Mouse (Mus musculus) embryonic facial prominence, embryonic 13.5 days (tissue): ENCODE measurements around the gene Sox30. TPM values are rescaled to one million over a fixed set of nuclear protein-coding genes. Genes with fewer than 3 reads are reported as not detected.
"Not testable (repeated sequence)": the region's sequence is repeated elsewhere in the genome, so short reads cannot be mapped to it uniquely, and the experiment has no call there.

ENCODE experiments used
- ATAC-seq: fragments of 200-750 bp; cut with Nextera tagmentation; 2 replicates; pipeline ENCODE4 v1.8.0; 2017; ENCODE audit warnings: low read depth; ENCODE audit not compliant: insufficient number of reproducible peaks, insufficient read depth, low FRiP score, low TSS enrichment
- H3K27ac ChIP-seq: fragments of 300-500 bp; sonication (generic); 2 replicates; pipeline ENCODE4 v1.5.1; 2015; ENCODE audit warnings: moderate library complexity, mild to moderate bottlenecking, inconsistent platforms
- H3K27me3 ChIP-seq: fragments of 300-500 bp; sonication (generic); 2 replicates; pipeline ENCODE4 v1.6.1; 2015; ENCODE audit warnings: mild to moderate bottlenecking, inconsistent platforms
- H3K36me3 ChIP-seq: fragments of 300-500 bp; sonication (generic); 2 replicates; pipeline ENCODE4 v1.6.1; 2015; ENCODE audit warnings: mild to moderate bottlenecking, inconsistent platforms
- H3K4me1 ChIP-seq: fragments of 300-500 bp; sonication (generic); 2 replicates; pipeline ENCODE4 v1.6.1; 2015; ENCODE audit warnings: inconsistent platforms
- H3K4me2 ChIP-seq: fragments of 300-500 bp; sonication (generic); 2 replicates; pipeline ENCODE4 v1.6.1; 2015; ENCODE audit warnings: moderate library complexity, mild to moderate bottlenecking, inconsistent platforms
- H3K4me3 ChIP-seq: fragments of 300-500 bp; sonication (generic); 2 replicates; pipeline ENCODE4 v1.5.1; 2015; ENCODE audit warnings: mild to moderate bottlenecking, inconsistent platforms
- H3K9ac ChIP-seq: fragments of 300-500 bp; sonication (generic); 2 replicates; pipeline ENCODE4 v1.6.1; 2015; ENCODE audit warnings: mild to moderate bottlenecking, inconsistent platforms
- H3K9me3 ChIP-seq: fragments of 300-500 bp; sonication (generic); 2 replicates; pipeline ENCODE4 v1.6.1; 2016; ENCODE audit warnings: inconsistent platforms
- WGBS: fragments of 180-500 bp; shearing (Covaris S2); methylation state at CpG from one replicate; pipeline ENCODE4 v1.1.7; 2015; ENCODE audit warnings: mixed read lengths; 5-methylcytosine and 5-hydroxymethylcytosine counted together
- polyA plus RNA-seq: library from polyadenylated mRNA; unstranded; fragments of >200 nt; fragmentation: Nextera tagmentation; extraction: Ambion mirVana; gene quantifications from 2 replicates; pipeline ENCODE4 v1.2.1, GENCODE M21; 2015

Sox30 gene
- polyA plus RNA-seq, 1 experiment from 2014 or later, result 0.11 TPM

- Histone ChIP-seq H3K27ac (no peak overlapping the region), H3K4me1 (0 out of 2 replicates have a peak, but pooled peaks cover 3% of the 10 kb centered on the region), H3K36me3 (no peaks in the 10 kb centered on the region), H3K4me3 (no peak overlapping the region), H3K4me2 (no peak overlapping the region), H3K9ac (no peak overlapping the region), H3K9me3 (no peaks in the 10 kb centered on the region), H3K27me3 (no peaks in the 10 kb centered on the region)
- no peak for ATAC-seq
- 68% methylated on average over 12 of the region's 12 CpGs for WGBS
Observed at GRCm38 (mm10) chr11:46041607-46042267, 61.6 kb downstream of the Sox30 start.

GRCm38 (mm10) chr11:46044781-46045180 is 64.7 kb downstream of the Sox30 start:
- no peak overlapping the region for H3K4me2 ChIP-seq
- H3K9me3 ChIP-seq, result no peaks in the 10 kb centered on the region
- no peak overlapping the region for H3K4me3 ChIP-seq
- no peaks in the 10 kb centered on the region for H3K4me1 ChIP-seq
- no peaks in the 10 kb centered on the region for H3K36me3 ChIP-seq
- 88% methylated on average over 5 of the region's 5 CpGs for WGBS
- H3K27ac ChIP-seq, result no peak overlapping the region
- no peak for ATAC-seq
- H3K9ac ChIP-seq, result no peak overlapping the region
- H3K27me3 ChIP-seq, result no peaks in the 10 kb centered on the region

- 89% methylated on average over 3 of the region's 3 CpGs for WGBS
- Histone ChIP-seq H3K9ac (no peak overlapping the region), H3K36me3 (no peaks in the 10 kb centered on the region), H3K4me2 (no peak overlapping the region), H3K9me3 (no peaks in the 10 kb centered on the region), H3K4me1 (no peaks in the 10 kb centered on the region), H3K27me3 (no peaks in the 10 kb centered on the region), H3K4me3 (no peak overlapping the region), H3K27ac (no peak overlapping the region)
- ATAC-seq, result no peak
Observed at GRCm38 (mm10) chr11:46047264-46047663, 67.2 kb downstream of the Sox30 start.

GRCm38 (mm10) chr11:46052105-46052659 is 72.1 kb downstream of the Sox30 start, which contains the start of gene Gm12166:
Gm12166 (minus strand) TSS chr11:46052321.
- ATAC-seq, H3K27ac ChIP-seq, H3K4me2 ChIP-seq, H3K27me3 ChIP-seq, H3K9ac ChIP-seq, H3K9me3 ChIP-seq, H3K4me3 ChIP-seq, H3K36me3 ChIP-seq: not testable (repeated sequence)
- 33% methylated on average over 19 of the region's 19 CpGs for WGBS
- H3K4me1 ChIP-seq, result peaks cover 15% of the 10 kb centered on the region

- H3K36me3 ChIP-seq, H3K4me2 ChIP-seq, H3K27ac ChIP-seq, H3K9ac ChIP-seq, H3K9me3 ChIP-seq, H3K4me3 ChIP-seq, H3K27me3 ChIP-seq, ATAC-seq: not testable (repeated sequence)
- H3K4me1 ChIP-seq, result peaks cover 19% of the 10 kb centered on the region
- WGBS, result 85% methylated on average over 3 of the region's 3 CpGs
Observed at GRCm38 (mm10) chr11:46053457-46053856, 73.3 kb downstream of the Sox30 start.

GRCm38 (mm10) chr11:46054311-46054710 is 74.2 kb downstream of the Sox30 start:
- no peak for ATAC-seq
- no peak overlapping the region for H3K27ac ChIP-seq
- no peaks in the 10 kb centered on the region for H3K9me3 ChIP-seq
- H3K4me3 ChIP-seq, result no peak overlapping the region
- H3K27me3 ChIP-seq, result no peaks in the 10 kb centered on the region; the same call in 1 of the 2 replicates
- H3K9ac ChIP-seq, result no peak overlapping the region
- H3K36me3 ChIP-seq, result no peaks in the 10 kb centered on the region
- H3K4me1 ChIP-seq, result peaks cover 19% of the 10 kb centered on the region
- no peak overlapping the region for H3K4me2 ChIP-seq
- 54% methylated on average over 5 of the region's 5 CpGs for WGBS

- Histone ChIP-seq H3K27me3 (no peaks in the 10 kb centered on the region; the same call in 1 of the 2 replicates), H3K4me3 (peak overlapping the region; percentile 70), H3K4me2 (peak overlapping the region; percentile 77), H3K4me1 (peaks cover 19% of the 10 kb centered on the region), H3K36me3 (no peaks in the 10 kb centered on the region), H3K27ac (peak overlapping the region; percentile 92), H3K9ac (peak overlapping the region; percentile 88), H3K9me3 (no peaks in the 10 kb centered on the region)
- 24% methylated on average over 11 of the region's 13 CpGs for WGBS
- ATAC-seq, result no peak
Observed at GRCm38 (mm10) chr11:46054911-46055895, 75.1 kb downstream of the Sox30 start.

- peak; percentile 73 for ATAC-seq
- H3K9ac ChIP-seq, result peak within 1 kb of the TSS; percentile 88
- 0 out of 2 replicates have a peak, but pooled peaks cover 5% of the 10 kb centered on the region for H3K36me3 ChIP-seq
- H3K27ac ChIP-seq, result peak within 1 kb of the TSS; percentile 92
- H3K9me3 ChIP-seq, result no peaks in the 10 kb centered on the region
- H3K4me3 ChIP-seq, result peak within 1 kb of the TSS; percentile 70
- H3K27me3 ChIP-seq, result no peaks in the 10 kb centered on the region; the same call in 1 of the 2 replicates
- WGBS, result under 1% methylated on average over 50 of the region's 51 CpGs
- H3K4me2 ChIP-seq, result peak within 1 kb of the TSS; percentile 77
- peaks cover 19% of the 10 kb centered on the region for H3K4me1 ChIP-seq
Observed at GRCm38 (mm10) chr11:46055896-46056769, 76.0 kb downstream of the Sox30 start, which contains the start of gene Adam19. Adam19 (plus strand) TSS chr11:46055992.

GRCm38 (mm10) chr11:46056770-46057411 is 76.8 kb downstream of the Sox30 start:
- peaks cover 19% of the 10 kb centered on the region for H3K4me1 ChIP-seq
- 0 out of 2 replicates have a peak, but pooled peaks cover 5% of the 10 kb centered on the region for H3K36me3 ChIP-seq
- no peaks in the 10 kb centered on the region for H3K9me3 ChIP-seq
- WGBS, result 2% methylated on average over 25 of the region's 25 CpGs
- peak overlapping the region; percentile 88 for H3K9ac ChIP-seq
- H3K4me3 ChIP-seq, result peak overlapping the region; percentile 70
- no peak for ATAC-seq
- H3K27me3 ChIP-seq, result no peaks in the 10 kb centered on the region; the same call in 1 of the 2 replicates
- H3K27ac ChIP-seq, result peak overlapping the region; percentile 92
- peak overlapping the region; percentile 77 for H3K4me2 ChIP-seq

GRCm38 (mm10) chr11:46058011-46058410 is 77.9 kb downstream of the Sox30 start:
- Histone ChIP-seq H3K9ac (no peak overlapping the region), H3K4me1 (peaks cover 19% of the 10 kb centered on the region), H3K27me3 (no peaks in the 10 kb centered on the region), H3K9me3 (no peaks in the 10 kb centered on the region), H3K4me3 (peak overlapping the region; percentile 70; the same call in 1 of the 2 replicates), H3K4me2 (peak overlapping the region; percentile 77), H3K27ac (no peak overlapping the region), H3K36me3 (0 out of 2 replicates have a peak, but pooled peaks cover 5% of the 10 kb centered on the region)
- ATAC-seq, result no peak
- 44% methylated on average over 9 of the region's 9 CpGs for WGBS
